Mouse (Mus musculus) liver, postnatal 0 days (tissue): ENCODE data around the gene Ruvbl2.

Source experiments
- CTCF ChIP-seq: sonication (generic); IDR thresholded peaks from 2 replicates; pipeline ENCODE4 v1.5.1; 2016; ENCODE audit warnings: antibody characterized with exemption, low read depth
- EP300 ChIP-seq: IDR thresholded peaks from 2 replicates; pipeline ENCODE4 v1.6.1; 2016; ENCODE audit warnings: antibody characterized with exemption, low read depth, mild to moderate bottlenecking

DNA sequence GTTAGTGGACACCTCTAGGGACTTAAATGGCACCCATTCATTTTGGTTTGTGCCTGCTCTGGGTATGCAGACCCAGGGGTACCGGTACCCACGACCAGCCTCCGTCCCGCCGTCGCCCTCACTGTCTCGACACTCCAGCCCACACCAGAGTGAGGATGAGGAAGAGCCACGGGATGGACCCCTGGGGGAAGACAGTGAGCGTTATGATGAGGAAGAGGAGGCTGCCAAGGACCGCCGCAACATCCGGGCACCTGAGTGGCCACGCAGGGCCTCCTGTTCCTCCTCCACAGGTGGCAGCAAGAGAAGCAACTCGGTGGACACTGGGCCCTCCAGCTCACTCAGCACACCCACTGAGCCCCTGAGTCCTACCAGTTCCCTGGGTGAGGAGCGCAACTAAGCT is 17.1 kb upstream of the Ruvbl2 start:
- TF ChIP-seq CTCF (no peak), EP300 (no peak)
